Mouse (Mus musculus): ENCODE data around the gene Fam213a.

- TF ChIP-seq CTCF (IDR thresholded peaks at IDR 0.05) (no peak), EP300 (IDR thresholded peaks at IDR 0.05) (no peak)
These were observed 51.0 kb downstream of the Fam213a start for GRCm38 (mm10) chr14:40962365-40963290.

Data from lung, postnatal 0 days (tissue).